Mouse (Mus musculus) heart, adult 2 months (tissue): ENCODE measurements at regions not wholly inside any gene's neighbourhood (a gene's known extent, or its start where the extent isn't known, plus 50 kb on each side); places are given as distances from the start of the nearest gene placed in this dataset.

Experiments used
- CTCF ChIP-seq: fragments of 200-600 bp; IDR thresholded peaks from 2 replicates; pipeline ENCODE4 v1.8.1; 2022; ENCODE audit warnings: antibody characterized with exemption, mild to moderate bottlenecking, moderate library complexity
- EP300 ChIP-seq: fragments of 200-500 bp; IDR thresholded peaks from 2 replicates; pipeline ENCODE4 v1.6.1; 2011; ENCODE audit warnings: low read depth, low read length, control low read depth; ENCODE audit not compliant: insufficient read depth
- POLR2A ChIP-seq: fragments of 200-500 bp; IDR thresholded peaks from 2 replicates; pipeline ENCODE4 v1.6.1; 2011; ENCODE audit warnings: mild to moderate bottlenecking, low read depth, low read length, control low read depth; ENCODE audit not compliant: insufficient read depth

DNA sequence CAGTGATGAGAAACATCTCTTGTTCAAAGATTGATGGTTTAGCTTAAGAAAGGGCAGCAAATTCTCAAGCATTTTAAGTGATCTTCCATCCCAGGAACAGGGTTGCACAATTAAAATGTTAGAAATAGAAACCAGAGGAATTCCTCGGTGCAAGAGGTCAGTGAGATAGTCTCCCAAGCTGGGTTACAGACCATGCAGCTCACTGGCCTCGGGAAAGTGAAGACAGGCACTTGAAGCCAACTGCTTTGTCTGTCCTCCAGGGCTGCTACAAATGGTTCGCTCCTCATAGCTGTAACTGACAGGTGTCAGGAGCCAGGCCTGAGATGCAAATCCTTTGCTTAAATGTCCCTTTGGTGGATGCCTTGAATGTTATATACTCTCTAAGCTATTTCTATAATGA is 306.2 kb upstream of the Jag1 start:
- TF ChIP-seq POLR2A, result no peak
- TF ChIP-seq CTCF, result no peak
- TF ChIP-seq EP300, result no peak
